Mouse (Mus musculus) cerebellum, postnatal 36 days (tissue): Measurements from ENCODE around the gene Coro6.

Experiments
- DNase-seq, 2 experiments: peaks; one replicate each; pipeline ENCODE4 v3.0.0; 2021 to 2022; ENCODE audit warnings: mixed read lengths in 2 of 2

Coro6 gene

DNA sequence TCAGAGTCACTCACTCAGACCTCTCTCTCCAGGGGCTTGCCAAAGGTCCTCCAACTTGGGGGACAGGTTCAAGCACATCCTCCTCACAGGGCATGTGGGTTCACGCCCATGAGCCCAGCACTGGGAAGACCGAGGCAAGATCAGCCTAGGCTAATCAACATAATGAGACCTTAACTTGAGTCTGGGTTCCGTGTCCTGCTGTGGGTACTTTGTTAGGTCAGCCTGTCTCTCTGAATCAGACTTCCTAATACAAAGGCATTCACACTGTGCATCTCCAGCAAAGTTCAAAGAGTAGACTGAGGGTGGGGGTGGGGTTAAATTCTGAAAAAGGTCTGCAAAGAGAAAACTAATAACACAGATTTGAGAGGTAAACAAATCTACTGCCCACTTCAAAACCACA is 2.9 kb downstream of the Coro6 start:
- DNase-seq: no peak

DNA sequence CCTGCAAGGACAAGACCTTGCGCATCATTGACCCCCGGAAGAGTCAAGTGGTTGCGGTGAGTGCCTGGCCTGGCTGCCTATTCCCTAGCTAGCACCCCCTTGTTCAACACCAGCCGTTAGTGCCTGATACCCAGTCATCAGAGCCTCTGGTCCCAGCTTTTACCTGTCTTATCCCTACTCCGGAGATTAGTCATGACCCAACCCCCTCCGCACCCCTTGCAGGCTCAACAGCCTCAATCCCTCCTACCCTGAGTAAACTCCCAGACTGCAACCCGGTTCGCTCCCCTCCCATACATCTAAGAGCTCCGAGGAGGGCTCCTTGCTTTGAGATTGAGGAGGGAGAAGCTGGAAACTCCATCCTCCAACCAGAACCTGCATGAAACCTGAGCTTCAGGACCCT is 4.3 kb downstream of the Coro6 start:
- DNase-seq: no peak

DNA sequence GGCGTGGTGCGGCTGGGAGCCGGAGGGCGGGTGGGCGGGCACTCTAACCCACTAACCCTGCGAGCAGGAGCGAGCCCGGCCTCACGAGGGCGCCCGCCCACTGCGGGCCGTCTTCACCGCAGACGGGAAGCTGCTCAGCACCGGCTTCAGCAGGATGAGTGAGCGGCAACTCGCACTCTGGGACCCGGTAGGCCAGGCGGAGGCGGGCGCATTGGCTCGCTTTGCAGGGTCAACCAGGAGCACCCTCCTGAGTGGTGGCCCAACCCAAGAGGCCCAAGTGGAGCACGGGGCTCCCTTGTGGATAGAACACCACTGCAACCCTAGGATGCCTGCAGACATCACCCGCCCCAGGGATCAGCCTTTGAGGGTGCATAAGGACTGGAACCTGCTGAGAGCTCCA is 4.9 kb downstream of the Coro6 start:
- peak; percentile 54 to 70 for DNase-seq

DNA sequence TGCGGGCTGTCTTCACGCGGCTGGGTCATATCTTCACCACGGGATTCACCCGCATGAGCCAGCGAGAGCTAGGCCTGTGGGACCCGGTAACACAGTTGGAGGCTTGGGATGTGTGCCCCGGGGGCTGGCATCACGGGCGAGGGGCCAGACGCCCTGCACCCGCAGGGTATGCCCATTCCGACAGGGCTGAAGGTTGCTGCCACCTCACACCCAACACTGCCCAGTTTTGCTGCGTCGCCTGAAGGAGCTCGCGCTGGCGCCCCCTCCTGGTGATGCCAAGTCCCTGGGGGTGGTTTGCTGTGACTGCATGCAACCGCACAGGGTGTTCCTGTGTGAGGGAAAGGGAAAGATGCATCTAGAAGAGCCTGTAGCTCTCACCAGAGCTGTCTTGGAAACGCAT is 5.6 kb downstream of the Coro6 start:
- peak; percentile 79 to 85 for DNase-seq

DNA sequence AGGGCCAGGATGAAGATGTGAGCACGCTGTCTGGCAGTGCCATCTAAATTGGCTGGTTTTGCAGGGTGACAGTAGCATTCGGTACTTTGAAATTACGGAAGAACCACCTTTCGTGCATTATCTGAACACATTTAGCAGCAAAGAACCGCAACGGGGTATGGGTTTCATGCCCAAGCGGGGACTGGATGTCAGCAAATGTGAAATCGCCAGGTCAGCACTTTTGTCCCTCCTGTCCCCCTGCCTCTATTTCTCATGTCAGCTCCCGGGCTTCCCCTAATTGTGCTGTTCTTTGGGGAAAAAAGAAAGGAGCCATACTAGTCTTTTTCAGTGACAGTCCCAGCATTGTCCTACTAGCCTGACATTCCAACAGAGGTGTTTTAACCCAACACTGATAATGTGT is 6.2 kb downstream of the Coro6 start:
- no peak for DNase-seq

DNA sequence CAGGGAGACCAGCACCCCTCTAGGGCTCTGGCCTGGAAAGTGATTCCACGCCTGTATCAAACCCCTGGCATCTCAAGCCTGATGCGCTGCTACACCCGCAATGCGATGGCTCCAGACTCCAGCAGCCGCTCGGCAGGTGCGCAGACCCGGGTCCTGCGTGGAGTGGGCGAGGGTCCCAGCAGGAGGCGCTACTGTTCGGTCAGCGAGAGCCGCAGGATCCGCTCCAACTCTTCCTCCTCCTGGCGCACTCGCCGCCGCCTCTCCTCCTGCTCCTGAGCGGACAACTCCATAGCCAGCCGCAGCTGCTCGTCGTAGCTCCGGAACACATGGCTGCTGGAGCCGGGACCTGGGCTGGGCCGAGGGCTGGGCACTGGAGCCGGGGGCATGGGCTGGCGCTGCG is 9.2 kb downstream of the Coro6 start:
- no peak for DNase-seq

DNA sequence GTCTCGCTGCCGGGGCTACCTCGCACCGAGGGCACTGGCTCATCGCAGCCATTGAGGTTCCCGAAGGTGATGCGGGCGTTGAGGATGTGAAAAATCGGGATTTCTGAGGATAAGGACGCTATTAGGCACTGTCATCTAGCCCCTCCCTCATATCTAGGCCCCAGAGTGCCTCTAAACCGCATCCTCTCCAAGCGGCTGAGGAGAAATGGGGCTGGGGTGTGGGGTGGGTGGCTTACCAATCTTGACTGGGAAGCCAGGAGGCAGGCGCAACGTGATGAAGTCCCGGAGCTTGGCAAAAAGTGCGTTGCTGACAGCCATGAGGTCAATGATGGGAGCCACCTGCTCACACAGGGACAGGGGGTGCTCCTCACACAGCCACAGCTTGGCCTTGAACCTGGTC is 10.6 kb downstream of the Coro6 start:
- DNase-seq: no peak

DNA sequence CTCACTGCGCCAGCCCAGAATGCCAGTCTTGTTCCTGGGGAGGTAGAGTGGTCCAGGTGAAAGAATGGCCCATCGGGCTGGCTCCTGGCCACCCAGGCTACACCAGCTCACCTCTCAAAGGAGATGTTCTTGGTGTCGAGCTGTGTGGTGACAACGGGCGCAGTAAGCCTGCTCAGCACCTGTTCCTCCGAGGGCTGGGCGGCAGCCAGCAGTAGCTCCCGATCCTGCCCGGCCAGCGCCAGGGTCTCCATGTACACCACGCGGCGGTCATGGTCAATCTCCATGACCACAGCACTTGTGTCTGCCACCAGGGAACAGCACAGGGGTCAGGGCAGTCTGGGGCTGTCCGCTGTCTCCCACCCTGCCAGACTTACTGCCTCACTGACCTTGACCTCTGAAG is 14.0 kb downstream of the Coro6 start:
- no peak for DNase-seq

DNA sequence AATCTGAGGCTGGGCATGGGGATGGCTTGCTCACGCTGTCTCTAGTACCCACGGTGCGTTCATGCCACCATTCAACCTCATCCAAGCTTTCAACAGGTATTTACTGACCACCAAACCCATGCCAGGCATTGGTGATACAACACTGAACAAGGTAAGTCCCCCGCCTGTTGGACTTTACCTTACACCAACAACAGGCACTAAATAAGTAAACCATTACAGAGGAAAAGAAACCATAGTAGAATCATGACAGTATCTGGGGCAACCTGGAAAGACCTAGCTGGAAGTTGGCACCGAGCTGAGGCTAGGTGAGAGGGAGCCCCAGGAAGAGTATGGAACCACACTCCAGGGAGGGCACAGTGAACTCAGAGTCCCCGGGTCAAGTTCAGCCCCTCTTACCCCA is 14.7 kb downstream of the Coro6 start:
- DNase-seq: no peak

DNA sequence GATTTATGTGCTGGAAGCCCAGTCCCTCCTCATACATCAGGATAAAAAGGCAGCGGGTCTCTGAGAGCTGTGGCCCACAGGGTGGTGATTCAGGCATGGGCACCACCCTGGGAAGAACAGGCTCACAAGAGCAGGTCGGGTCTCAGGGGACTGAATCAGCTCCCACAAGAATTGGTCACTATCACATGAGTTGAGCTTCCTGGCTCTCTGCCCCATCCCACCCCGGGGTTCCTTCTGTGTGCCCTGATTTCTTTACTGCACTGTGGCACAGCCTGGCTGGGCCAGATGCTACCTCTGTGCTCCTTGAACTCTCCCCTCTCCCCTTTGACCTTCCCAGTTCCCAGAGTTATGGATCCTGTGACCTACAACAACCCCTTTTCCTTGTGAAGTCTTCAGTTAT is 20.8 kb downstream of the Coro6 start:
- DNase-seq: no peak

DNA sequence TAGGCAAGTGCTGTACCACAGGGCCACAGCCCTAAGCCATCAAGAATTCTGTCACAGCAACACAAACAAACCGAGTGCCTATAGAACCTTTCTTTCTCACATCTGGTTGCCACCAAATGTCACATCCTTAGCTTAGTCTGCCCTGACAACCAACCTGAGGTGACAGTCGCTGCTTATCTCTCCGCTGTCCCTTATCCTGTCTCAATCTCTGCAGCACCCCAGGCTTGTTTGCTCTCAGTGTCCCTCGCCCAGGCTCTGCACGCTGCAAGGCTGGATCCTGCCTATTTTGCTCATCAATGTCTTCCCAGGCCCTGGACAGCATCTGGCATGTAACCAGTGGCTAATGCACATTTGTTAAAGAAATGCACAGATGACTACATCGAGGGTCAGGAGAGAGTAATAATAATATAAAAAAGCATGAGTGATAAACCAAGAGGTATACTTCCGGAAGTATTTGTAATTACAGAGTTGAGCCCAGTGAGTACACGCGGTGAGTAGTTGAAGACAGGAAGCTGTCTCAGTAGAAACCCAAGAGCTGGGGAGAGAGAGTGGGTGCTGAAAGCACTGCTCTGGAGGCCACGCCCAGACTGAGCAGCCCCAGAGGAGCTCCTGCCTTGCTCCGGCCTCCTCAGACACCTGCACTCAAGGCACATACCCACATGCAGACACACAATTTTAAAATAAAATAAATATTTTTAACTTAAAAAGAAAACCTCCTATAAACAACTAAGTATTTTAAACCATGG is 21.5 kb downstream of the Coro6 start:
- no peak for DNase-seq

DNA sequence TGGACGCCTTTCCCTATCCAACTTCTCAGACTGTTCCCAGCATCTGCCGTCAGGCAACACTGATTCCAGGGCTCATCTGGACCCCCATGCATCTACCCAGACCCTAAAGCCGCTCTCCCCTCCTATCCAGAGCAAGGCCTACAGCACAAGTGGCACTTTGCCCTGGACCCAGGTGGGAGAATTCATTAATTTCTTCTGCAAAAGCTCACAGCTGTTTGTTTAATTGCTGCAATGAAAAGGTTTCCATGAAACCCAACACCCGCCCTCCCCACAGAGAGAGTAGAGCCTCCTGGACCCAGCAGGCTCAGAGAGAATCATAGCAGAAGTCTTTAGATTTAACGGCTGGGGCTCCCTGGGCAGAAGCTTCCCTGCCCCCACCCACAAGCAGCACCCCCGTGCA is 23.0 kb downstream of the Coro6 start:
- no peak for DNase-seq

DNA sequence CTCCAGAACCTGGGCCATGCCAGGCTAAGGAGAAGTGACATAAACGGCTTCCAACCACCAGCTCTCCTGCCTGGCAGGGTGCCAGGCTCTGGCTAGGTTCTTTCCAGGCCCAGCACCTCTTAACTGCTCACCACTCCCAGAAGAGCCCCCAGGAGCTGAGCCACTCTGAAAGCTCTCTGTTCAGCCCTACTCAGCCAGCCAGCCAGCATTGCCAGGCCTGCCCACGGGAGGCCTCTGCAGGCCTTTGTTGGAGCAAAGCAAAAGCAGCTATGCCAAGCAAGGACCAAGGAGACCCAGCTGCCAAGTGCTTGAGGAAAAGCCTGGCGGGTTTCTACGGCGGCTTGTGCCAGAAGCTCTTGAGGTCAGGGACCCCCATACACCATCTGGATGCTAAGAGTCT is 24.6 kb downstream of the Coro6 start:
- peak; percentile 69 to 70 for DNase-seq

DNA sequence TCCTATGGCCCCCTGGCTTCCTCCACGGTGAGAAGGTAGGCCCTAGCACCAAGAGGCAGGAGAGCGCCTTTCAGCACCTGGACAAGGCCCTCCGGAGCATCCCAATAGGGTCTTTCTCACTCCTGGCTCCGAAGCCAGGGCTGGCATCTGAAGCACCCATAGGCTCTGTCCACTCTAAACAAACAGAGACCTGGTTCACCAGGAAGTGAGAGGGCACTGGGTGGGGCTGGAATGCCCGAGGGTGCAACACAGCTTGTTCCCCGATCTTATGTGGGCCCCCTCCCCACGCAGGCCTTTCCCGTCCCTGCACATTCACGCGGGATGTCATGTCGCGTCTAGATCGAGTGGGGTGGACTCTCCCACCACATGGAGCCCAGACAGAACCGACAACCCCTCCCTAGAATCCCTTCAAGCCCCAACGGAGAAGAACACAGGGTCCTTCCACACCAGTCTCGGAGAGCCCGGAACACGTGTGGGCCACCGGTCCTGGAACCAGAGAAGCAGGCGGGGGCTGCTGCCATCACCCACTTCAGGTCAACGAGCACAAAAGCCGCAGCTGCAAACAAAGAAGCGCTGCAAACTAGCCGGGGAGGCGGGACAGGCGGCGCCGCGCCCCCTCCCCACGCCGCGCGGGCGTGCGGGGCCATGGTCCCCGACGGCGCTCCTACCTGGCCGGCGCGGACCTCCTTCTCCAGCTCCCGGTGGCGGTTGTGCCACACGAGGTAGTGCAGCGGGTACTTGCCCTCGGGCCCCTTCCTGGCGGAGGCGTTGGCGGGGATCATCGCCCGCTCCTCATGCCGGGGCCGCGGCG is 26.8 kb downstream of the Coro6 start:
- peak in 1 of 2 experiments; percentile 41 for DNase-seq

DNA sequence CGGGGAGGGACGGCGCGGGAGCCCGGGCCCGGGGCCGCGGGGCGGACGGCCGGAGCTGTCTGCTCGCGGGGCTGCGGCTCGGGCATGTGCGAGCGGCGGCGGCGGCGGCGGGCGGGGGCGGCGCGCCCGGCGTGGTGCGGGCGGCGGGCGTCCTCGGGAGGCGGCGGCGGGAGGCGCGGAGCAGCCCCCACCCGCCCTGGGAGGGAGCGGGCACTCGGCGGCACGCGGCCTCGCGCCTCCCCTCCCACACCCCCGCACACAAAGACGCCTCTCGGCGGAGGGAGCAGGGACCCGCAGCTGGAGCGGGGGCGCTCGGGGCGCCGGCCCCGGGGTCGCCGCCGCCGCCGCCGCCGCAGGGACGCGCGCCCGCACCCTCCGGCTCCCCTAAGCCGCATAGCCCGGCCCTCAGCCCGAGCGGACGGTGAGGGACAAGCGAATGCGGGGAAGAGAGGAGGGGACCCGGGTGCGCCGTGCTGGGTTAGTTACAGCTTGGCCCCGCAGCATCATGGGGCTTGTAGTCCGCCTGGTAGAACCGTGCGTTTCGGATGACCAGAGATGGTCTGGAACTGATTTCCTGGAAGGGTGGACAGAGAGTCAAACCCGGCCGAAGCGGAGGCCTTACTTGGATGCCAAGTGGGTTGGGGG is 27.5 kb downstream of the Coro6 start, which contains the start of gene Ankrd13b:
TSS of gene Ankrd13b (minus strand) at position 88 of the 645 bp plus-strand sequence.
- peak; percentile 83 to 85 for DNase-seq

DNA sequence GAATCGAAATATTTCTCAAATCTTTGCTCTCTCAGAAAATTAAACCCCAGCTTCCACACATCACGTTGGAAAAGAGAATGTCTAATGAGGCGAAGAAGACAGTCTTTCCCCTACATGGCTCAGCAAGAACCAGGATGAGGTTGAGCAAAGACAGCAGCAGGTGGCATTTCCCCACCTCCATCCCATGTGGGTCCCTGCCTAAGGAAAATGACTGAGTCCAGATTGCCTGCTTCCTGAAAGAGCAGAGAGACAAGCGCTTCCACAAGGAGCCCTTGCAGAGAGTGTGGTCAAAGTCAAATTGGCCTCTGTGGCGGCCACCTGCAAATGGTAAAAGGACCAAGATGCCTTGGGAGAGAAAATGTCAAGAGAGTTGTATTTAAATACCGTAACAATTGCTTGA is 28.2 kb downstream of the Coro6 start:
- no peak for DNase-seq

DNA sequence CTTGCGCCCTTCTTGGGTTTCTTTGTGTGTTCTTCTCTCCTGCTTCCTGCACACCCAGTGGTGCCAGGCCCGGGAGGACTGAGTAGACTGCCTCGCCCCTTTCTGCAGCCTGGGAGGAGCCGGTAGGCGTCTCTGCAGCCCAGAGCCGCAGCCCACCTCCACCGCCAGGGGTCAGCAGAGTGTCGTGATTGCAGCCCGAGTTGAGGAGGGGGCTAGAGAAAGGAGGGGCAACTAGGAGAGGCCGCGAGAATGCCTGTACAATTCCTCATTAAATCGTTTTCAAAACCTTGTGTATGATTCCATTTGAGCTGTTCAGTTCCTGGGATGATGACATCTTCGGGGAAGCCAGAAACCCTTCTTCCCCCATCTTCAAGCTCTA is 28.9 kb downstream of the Coro6 start:
- DNase-seq: peak; percentile 85 to 89

DNA sequence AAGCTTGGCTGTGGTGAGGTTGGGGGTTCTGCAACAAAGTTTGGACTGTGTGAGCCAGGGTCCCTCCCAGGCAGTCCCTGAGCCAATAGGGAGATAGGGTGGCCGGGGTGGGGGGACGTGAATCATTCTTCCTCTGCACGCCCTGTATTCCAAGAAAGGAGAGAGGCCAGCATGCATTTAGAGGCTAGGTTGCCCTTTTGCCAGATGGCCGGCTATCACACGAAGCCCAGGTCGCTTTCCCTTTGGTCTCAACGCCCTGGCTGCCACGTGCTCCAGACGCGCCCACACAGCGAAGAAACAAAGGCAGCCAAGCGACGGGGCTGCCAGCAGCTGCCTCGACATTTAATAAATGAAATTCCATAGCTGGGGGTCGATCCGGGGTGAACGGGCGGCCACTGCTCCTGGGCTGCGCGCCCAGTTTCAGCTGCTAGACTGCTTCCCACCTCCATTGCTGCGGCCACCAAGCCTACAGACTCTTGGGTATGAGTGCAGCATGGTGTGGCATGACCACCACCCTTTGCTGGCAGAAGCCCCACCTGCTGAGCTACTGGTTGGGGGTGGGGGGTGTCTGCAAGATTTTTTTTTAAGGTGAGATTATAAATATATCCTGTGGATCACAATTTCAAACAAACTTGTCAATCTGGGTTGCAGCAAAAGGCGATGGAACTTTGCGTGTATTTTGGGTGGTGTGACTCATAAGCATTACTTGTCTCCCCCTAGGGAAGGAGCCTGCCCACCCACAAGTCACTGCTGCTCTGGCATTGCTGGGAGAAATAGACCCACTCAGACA is 29.5 kb downstream of the Coro6 start:
- DNase-seq: peak; percentile 49 to 58

DNA sequence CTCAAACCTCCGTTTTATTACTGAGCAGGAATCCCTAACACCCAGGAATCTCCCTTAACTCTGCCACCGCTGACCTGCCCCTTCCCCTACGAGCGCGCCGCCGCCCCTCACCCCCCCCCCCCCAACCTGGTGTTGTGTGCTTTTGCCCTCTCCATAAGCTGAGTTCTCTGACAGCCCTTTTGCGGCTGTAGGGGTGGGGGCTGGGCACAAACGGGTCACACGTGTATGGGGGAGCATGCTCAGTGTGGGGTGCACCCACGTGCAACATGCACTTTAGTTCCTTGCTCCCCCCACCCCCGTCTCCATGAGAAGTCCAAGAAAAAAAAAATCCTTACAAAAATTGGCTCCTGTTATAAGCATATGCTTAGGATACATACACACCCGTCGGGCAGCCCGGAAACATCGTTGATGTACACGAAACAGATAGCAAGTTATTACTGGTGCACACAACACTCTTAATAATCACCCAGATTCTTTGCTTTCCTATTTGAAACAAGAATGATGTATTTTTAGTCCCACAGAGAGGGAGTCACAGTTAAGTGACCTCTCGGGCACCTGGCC is 30.2 kb downstream of the Coro6 start:
- DNase-seq: no peak

DNA sequence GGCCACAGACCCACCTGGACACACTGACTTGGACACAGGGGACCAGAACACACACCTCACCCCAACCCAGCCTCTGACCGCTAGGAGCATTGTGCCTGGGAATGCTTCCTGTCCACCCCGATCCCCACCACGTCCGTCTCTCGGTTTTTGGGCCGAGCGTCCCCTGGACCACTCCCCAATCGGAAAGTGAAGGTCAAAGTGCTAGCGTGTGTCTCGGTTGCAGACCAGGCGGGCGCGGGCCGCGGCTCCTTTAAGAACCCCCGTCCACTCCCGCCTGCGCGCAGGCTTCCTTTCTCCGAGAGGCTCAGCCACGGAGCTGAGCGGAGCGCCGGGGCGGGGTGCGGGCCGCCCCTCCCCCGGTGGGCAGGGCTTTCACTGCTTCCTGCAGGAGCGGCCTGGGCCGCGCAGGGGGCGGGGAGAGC is 30.7 kb downstream of the Coro6 start:
- DNase-seq: peak; percentile 87 to 96

DNA sequence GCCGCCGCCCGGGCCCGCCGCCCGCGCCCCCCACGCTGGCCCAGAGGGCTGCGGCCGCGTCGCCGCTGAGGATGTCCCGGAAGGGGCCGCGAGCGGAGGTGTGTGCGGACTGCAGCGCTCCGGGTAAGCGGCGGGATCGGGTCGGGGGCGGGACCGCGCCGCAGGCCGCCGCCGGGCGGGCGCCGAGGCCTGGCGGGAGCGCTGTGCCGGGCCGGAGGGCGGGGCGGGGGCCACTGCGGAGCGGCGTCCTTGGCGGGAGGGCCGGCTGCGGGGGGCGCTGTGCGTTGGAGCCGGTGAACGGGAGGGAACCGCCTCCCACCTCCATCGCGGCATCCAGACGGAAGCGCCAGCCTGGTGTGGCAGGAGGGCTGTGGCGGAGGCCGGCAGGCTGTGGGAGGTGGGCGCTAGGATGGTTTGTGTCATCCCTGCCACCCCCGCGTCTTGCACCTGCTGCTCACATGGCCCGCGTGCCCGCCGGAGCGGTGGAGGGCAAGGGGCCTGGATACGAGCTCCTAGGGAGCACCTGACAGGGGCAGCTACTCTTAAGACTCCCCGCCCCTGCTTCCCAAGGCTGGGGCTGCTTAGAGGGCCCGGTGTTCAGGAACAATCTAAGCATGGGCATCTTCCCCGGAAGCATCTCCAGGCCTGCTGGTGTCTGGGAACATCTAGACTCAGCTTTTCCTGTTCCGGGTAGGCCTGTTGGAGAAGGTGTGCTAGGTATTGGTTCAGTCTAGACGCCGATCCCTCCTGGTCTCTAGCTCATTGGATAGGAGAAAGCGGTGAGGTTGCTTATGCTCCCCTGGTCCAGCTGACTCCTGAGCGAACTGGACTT is 31.5 kb downstream of the Coro6 start, which contains the start of gene Git1:
TSS of gene Git1 (plus strand) at position 51 of the 832 bp plus-strand sequence.
- DNase-seq: peak; percentile 54 to 65

DNA sequence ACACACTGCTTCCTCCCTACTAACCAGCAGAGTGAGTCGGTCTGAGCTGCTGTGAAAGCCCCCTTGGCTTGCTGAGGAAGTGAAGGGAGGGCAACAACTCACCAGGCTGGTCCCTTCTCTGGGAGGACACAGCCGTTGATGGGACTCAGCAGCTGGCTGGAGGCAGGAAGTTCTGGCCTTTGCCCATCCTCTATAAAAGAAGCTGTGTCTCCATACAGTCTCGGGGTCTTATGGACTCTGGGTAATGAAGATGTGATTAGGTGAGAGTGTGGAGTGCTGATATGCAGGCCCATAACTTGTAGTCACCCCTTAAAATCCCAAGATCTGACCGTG is 32.1 kb downstream of the Coro6 start:
- no peak for DNase-seq
